Mouse (Mus musculus) lung, embryonic 14.5 days (tissue): ENCODE data around the gene Cdc20. TPM values are rescaled to one million over a fixed set of nuclear protein-coding genes. Genes with fewer than 3 reads are reported as not detected.

Experiments used
- ATAC-seq: fragments of 200-750 bp; cut with Nextera tagmentation; 2 replicates; pipeline ENCODE4 v1.8.0; 2017; ENCODE audit warnings: mild to moderate bottlenecking, moderate TSS enrichment, moderate library complexity; ENCODE audit not compliant: insufficient read depth
- DNase-seq: peaks from one replicate; pipeline ENCODE4 v3.0.0-alpha.2; 2015
- H3K27ac ChIP-seq: fragments of 300-500 bp; sonication (generic); 2 replicates; pipeline ENCODE4 v1.5.1; 2014; ENCODE audit warnings: low read depth, mild to moderate bottlenecking, moderate library complexity
- H3K27me3 ChIP-seq: fragments of 300-500 bp; sonication (generic); 2 replicates; pipeline ENCODE4 v1.6.1; 2014; ENCODE audit warnings: low read length, control low read depth; ENCODE audit not compliant: insufficient read depth
- H3K36me3 ChIP-seq: fragments of 300-500 bp; sonication (generic); 2 replicates; pipeline ENCODE4 v1.6.1; 2014; ENCODE audit warnings: control low read depth; ENCODE audit not compliant: insufficient read depth
- H3K4me1 ChIP-seq: fragments of 300-500 bp; sonication (generic); 2 replicates; pipeline ENCODE4 v1.6.1; 2014; ENCODE audit warnings: antibody characterized with exemption, control low read depth; ENCODE audit not compliant: insufficient read depth
- H3K4me2 ChIP-seq: fragments of 300-500 bp; sonication (generic); 2 replicates; pipeline ENCODE4 v1.6.1; 2014; ENCODE audit warnings: mild to moderate bottlenecking
- H3K4me3 ChIP-seq: fragments of 300-500 bp; sonication (generic); 2 replicates; pipeline ENCODE4 v1.5.1; 2014; ENCODE audit warnings: low read depth, low read length
- H3K9ac ChIP-seq: fragments of 300-500 bp; sonication (generic); 2 replicates; pipeline ENCODE4 v1.6.1; 2014
- H3K9me3 ChIP-seq: fragments of 300-500 bp; sonication (generic); 2 replicates; pipeline ENCODE4 v1.6.1; 2016; ENCODE audit warnings: low read depth, low read length, control low read depth
- CTCF ChIP-seq: IDR thresholded peaks from 2 replicates; pipeline ENCODE4 v1.5.1; 2016; ENCODE audit warnings: antibody characterized with exemption, low read depth
- whole genome bisulfite sequencing: fragments of 180-500 bp; shearing (Covaris S2); extraction: QIAGEN DNeasy Blood & Tissue Kit; methylation state at CpG from one replicate; pipeline ENCODE4 v1.1.7; 2014; 5-methylcytosine and 5-hydroxymethylcytosine counted together
- polyA plus RNA-seq: library from polyadenylated mRNA; unstranded; fragments of >200 nt; fragmentation: Nextera tagmentation; extraction: Ambion mirVana; gene quantifications from 2 replicates; pipeline ENCODE4 v1.2.1, GENCODE M21; 2014

Gene Cdc20
- polyA plus RNA-seq, 1 experiment from 2014 or later, result 332 TPM

GRCm38 (mm10) chr4:118429215-118429895 lies 7.8 kb downstream of the Cdc20 start:
- Histone ChIP-seq H3K9ac (peak overlapping the region; percentile 75), H3K9me3 (no peaks in the 10 kb centered on the region), H3K4me2 (peak overlapping the region; percentile 72), H3K4me1 (peaks cover 14% of the 10 kb centered on the region), H3K4me3 (peak overlapping the region; percentile 74), H3K27me3 (no peaks in the 10 kb centered on the region), H3K36me3 (peaks cover 42% of the 10 kb centered on the region), H3K27ac (peak overlapping the region; percentile 71; the same call in 1 of the 2 replicates)
- 24% methylated on average over 7 of the region's 7 CpGs for WGBS
- no peak for DNase-seq
- no peak for TF ChIP-seq CTCF
- ATAC-seq, result no peak

GRCm38 (mm10) chr4:118428531-118429214 lies 8.5 kb downstream of the Cdc20 start:
- no peaks in the 10 kb centered on the region for H3K27me3 ChIP-seq
- no peak for TF ChIP-seq CTCF
- H3K4me2 ChIP-seq, result peak overlapping the region; percentile 72
- no peaks in the 10 kb centered on the region for H3K9me3 ChIP-seq
- ATAC-seq (peak; percentile 15), DNase-seq (peak; percentile 64)
- 19% methylated on average over 15 of the region's 15 CpGs for WGBS
- peak overlapping the region; percentile 74 for H3K4me3 ChIP-seq
- peaks cover 35% of the 10 kb centered on the region for H3K36me3 ChIP-seq
- peak overlapping the region; percentile 75 for H3K9ac ChIP-seq
- H3K27ac ChIP-seq, result peak overlapping the region; percentile 82; the same call in 1 of the 2 replicates
- peaks cover 14% of the 10 kb centered on the region for H3K4me1 ChIP-seq

- under 1% methylated on average over 29 of the region's 31 CpGs for WGBS
- H3K36me3 ChIP-seq, result peaks cover 31% of the 10 kb centered on the region
- peaks cover 14% of the 10 kb centered on the region for H3K4me1 ChIP-seq
- H3K9me3 ChIP-seq, result no peaks in the 10 kb centered on the region
- peak; percentile 95 for DNase-seq
- H3K4me3 ChIP-seq, result peak within 1 kb of the TSS; percentile 74
- TF ChIP-seq CTCF, result peak; percentile 65
- H3K27ac ChIP-seq, result peak within 1 kb of the TSS; percentile 82
- peak within 1 kb of the TSS; percentile 75 for H3K9ac ChIP-seq
- H3K27me3 ChIP-seq, result no peaks in the 10 kb centered on the region
- ATAC-seq, result peak; percentile 97
- peak within 1 kb of the TSS; percentile 72 for H3K4me2 ChIP-seq
Measured at GRCm38 (mm10) chr4:118427768-118428451, 9.2 kb downstream of the Cdc20 start, which contains the start of gene Elovl1. TSS of gene Elovl1 (plus strand) at chr4:118428093.

- ATAC-seq (no peak; the same call in 1 of the 2 replicates), DNase-seq (no peak)
- Histone ChIP-seq H3K36me3 (peaks cover 26% of the 10 kb centered on the region), H3K9me3 (no peaks in the 10 kb centered on the region), H3K27me3 (no peaks in the 10 kb centered on the region), H3K4me1 (peaks cover 14% of the 10 kb centered on the region), H3K27ac (peak overlapping the region; percentile 82), H3K9ac (peak overlapping the region; percentile 75), H3K4me2 (peak overlapping the region; percentile 72), H3K4me3 (peak overlapping the region; percentile 74)
- no peak for TF ChIP-seq CTCF
- 4% methylated on average over 5 of the region's 5 CpGs for WGBS
Measured at GRCm38 (mm10) chr4:118427415-118427767, 9.8 kb downstream of the Cdc20 start.

GRCm38 (mm10) chr4:118425374-118425773 lies 11.8 kb downstream of the Cdc20 start:
- Histone ChIP-seq H3K27me3 (no peaks in the 10 kb centered on the region), H3K36me3 (peaks cover 15% of the 10 kb centered on the region; the same call in 1 of the 2 replicates), H3K4me3 (no peak overlapping the region), H3K9ac (no peak overlapping the region), H3K9me3 (no peaks in the 10 kb centered on the region), H3K4me2 (no peak overlapping the region), H3K4me1 (peaks cover 14% of the 10 kb centered on the region), H3K27ac (no peak overlapping the region)
- TF ChIP-seq CTCF, result no peak
- no peak for ATAC-seq
- DNase-seq, result no peak
- WGBS, result 81% methylated on average over 1 of the region's 1 CpGs

- H3K4me1 ChIP-seq, result peaks cover 14% of the 10 kb centered on the region
- TF ChIP-seq CTCF, result no peak
- no peak overlapping the region for H3K4me3 ChIP-seq
- WGBS, result 64% methylated on average over 4 of the region's 4 CpGs
- no peak overlapping the region for H3K9ac ChIP-seq
- ATAC-seq, result no peak
- no peak for DNase-seq
- peaks cover 20% of the 10 kb centered on the region for H3K36me3 ChIP-seq
- H3K4me2 ChIP-seq, result no peak overlapping the region
- H3K27ac ChIP-seq, result no peak overlapping the region
- no peaks in the 10 kb centered on the region for H3K27me3 ChIP-seq
- no peaks in the 10 kb centered on the region for H3K9me3 ChIP-seq
Measured at GRCm38 (mm10) chr4:118424541-118425160, 12.5 kb downstream of the Cdc20 start.
